Mouse (Mus musculus) right cerebral cortex, adult 18-20 months (tissue): ENCODE measurements around the gene Trpm2.

ENCODE experiments used
- DNase-seq: peaks from one replicate; pipeline ENCODE4 v3.0.0; 2022; ENCODE audit warnings: mixed read lengths

Trpm2 gene

DNA sequence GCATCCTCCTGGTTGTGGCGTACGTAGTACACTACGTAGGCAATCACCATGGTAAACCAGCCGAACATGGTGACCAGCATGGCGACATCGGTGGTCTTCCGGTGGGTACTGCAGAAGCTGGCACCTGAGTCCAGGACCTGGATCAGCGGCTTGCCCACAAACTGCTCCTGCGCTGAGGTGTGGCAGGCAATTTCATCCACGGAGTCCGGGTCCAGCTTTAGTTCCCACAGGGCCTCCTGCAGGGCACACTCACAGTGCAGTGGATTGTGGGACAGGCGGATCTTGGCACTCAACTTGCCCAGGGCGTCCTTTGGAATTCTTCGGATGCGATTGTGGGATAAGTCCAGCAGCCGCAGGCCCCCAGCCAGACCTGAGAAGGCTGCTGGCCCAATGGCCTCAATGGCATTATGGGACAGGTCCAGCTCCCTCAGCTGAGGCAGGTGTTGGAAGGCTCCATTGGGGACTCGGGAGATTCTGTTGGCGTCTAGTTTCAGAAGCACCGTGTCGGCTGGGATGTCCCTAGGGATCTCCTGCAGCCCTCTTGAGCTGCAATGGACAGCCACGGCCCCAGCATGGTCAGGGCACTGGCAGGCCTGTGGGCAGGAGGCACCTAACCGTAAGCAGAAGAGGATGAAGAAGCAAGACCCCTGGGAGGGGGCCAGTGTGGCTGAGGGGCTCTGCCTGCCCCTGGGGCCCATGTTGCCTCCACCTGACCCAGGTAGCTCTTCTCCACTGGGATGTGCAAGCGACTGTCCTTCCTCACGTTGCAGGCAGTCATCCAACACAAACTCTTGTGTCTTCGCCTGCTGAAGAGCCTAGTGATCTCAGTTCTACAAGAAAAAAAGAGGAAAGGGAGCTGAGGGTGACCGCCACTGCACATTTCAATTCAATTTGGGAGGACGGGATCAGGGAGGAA lies 69.2 kb downstream of the Trpm2 start:
- DNase-seq, result no peak

DNA sequence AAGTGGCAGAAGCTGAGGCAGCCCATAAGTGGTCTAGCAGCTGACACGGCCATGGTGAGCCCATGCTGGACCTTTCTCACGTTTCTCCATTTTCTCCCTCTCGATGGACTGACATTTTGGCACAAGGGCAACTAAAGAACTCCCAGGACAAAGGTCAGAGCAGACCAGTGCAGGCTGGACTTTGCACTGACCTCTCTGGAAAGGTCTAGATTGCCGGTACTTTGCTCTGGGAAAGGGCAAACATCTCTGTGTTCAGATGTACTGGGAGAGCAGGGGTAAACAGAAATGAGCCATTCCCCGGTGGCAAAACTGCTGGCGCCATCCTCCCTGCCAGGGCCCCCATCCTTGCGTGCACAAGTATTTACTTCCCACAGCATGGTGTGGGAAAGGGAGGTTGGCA lies 70.2 kb downstream of the Trpm2 start:
- no peak for DNase-seq

DNA sequence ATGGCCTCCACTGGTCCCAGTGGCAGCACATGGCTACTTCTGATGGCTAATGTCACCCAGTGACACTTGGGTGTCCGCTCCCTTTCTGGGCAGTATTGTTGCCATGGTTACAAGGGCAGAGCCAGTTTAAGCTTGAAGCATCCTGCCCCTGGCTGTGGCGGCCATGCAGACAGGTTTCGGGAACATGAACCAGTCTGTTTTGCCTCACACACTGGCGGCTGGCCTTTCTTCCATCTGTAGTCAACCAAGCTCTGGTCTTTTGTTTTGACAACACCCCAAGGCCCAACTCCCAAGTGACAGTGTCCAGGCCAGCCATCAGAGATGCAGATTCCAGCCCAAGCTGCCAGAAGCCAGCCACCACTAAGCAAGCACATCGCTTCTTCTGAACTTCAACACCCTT lies 74.8 kb downstream of the Trpm2 start:
- no peak for DNase-seq

DNA sequence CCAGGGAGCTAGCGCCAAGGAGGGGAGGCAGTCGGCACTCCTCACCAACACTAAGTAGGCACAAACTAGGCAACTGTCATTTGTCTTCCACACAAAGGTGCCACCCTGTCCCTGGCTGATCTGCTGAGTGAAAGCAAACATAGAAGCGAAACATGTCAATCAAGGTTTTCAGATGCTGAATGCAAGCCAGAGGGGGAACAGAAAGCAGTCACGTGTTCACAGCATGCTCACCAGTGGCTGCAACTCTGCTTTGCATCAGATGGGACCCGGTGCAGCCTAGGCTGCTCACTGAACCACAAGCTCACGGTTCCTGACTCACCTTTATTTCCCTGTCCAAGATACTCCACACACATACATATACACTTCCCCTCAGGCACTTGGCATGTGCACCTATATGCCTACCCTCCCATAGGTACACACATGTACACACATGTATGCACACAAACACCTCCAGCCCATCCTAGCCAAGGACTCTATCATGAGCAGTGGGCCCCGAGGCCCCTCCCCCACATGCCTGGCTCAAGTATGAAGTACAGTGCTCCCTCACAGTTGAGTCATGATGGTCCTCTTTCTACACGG lies 79.3 kb downstream of the Trpm2 start:
- no peak for DNase-seq

DNA sequence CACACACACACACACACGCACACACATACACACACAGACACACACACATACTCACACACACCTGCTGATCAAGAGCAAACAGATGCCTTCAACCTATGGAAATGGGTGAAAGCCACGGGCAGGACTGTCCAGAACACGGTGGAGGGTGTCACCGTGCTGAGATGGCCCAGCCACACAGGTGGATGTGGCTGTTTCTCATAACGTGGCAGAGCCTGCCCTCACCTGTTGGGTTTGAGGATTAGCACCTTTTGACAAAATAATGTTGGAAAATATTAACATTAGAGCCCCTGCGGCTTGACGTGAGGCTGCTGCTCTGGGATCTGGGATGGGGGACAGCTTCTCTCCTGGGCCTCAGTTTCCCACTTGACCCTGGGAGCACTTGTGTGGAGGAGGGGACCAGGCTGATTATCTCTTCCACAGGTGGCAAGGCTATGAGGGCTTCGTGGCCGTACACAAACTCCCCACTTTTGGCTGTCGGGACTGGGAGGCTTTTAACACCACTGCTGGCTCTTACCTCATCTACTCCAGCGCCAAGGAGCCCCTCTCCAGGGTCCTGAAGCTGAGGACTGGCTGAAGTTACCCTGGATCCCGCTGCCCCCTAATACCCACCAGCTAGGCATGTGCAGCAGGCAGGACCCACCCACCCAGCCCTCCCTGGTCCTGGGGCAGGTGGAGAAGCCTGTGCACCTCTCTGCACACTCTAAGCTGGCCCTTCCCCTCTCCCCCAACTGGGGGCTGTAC lies 84.2 kb downstream of the Trpm2 start:
- DNase-seq, result no peak

DNA sequence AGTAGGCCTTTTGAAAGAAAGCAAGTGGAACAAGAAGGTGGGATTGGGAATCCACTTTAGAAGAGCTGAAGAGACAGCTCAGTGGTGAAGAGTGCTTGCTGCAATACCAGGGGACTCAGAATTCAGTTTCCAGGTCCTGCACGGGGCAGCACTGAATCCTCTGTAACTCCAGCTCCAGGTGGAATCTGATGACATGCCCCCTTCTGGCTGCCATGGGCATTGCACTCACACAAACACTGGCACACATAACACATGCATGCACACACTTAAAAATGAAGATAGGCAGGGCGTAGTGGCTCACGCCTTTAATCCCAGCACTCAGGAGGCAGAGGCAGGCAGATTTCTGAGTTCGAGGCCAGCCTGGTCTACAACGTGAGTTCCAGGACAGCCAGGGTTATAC lies 87.8 kb downstream of the Trpm2 start:
- no peak for DNase-seq

DNA sequence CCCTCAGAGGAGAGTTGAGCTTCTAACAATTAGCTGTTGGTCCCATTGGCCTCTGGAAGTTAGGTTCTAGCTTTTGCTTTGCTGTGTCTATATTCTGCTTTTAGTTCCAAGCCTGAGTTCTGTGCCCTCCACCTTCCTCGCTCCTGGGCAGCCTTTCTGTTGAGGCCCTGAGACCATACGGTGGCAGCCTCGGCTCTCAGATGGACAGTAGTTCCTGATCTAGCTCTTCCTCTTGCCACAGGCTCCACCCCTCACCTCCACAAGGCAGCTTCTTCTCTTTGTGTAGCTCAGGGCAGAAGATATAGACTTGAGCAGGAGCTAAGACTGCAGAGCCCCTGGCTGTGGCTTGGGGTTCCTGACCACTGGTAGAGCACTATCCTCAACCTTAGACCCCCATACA lies 90.1 kb downstream of the Trpm2 start:
- no peak for DNase-seq

DNA sequence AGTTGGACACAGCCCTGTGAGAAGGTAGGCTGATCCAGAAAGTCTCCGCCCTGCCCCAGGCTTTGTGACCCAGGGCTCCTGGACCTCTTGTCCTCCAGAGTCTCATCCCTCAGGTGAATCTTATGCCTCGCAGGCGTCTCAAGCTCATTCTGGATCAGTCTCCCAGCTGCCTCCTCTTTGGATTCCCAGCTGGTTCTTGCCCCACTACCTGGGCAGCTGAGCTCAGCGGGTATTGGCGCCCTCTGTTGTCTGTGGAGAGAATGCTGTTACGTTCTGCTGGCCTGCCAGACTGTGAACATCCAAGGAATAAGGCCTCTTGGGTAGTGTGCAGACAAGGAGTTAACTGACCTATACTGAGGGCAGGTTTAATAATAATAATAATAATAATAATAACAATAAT lies 91.4 kb downstream of the Trpm2 start:
- DNase-seq, result peak; percentile 43

DNA sequence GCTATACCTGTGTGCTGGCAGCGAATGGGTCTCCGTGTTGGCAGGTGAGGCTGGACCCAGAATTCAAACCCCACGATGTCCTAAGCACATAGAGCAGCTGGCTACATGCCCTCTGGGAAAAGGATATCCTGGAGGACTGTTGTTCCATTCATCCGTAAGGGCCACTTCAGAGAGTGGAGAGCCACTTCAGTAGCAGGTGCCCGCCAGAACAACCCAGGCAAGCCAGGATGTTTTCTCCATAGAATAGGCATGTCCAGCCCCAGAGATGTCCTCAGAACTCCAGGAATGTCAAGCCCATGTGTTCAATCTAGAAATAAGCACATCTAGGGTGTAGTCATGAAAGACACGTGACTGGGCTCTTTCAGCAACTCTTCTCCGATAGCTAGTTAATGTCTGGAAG lies 100.7 kb downstream of the Trpm2 start:
- DNase-seq, result no peak

DNA sequence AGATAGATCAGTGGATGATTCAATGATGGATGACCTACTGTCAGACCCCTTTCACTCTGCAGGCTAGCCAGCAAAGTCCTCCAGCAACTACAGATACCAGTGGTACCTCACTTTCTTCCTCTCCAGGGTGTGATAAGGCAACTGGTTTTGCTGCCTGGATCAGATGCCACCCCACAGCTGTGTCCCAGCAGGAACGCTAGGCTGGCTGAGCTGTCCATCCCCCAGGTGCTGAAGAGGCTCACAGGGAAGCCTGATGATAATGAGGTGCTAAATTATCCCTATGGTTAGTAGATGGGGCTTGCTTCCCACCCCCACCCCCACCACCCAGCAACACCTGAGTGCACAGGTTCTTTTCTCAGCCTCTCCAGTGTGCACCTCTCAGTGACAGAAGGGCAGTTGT lies 102.8 kb downstream of the Trpm2 start:
- DNase-seq, result no peak

DNA sequence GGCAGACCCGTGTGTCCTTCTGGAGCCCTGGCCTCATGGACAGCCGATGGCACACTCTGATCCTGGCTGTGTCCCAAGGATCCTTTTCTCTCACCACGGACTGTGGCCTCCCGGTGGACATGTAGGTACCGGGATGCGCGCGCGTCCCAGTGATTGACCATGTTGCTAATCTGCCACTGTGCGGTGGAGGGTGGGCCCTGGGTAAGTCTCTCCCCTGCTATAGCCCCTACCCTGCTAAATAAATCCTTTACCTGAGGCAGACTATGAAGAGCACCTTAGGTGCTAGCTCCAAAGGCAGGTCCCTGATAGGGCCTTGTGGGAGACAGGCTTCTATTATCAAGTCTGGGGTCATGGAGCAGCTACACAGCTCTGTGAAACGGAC lies 105.6 kb downstream of the Trpm2 start:
- no peak for DNase-seq

DNA sequence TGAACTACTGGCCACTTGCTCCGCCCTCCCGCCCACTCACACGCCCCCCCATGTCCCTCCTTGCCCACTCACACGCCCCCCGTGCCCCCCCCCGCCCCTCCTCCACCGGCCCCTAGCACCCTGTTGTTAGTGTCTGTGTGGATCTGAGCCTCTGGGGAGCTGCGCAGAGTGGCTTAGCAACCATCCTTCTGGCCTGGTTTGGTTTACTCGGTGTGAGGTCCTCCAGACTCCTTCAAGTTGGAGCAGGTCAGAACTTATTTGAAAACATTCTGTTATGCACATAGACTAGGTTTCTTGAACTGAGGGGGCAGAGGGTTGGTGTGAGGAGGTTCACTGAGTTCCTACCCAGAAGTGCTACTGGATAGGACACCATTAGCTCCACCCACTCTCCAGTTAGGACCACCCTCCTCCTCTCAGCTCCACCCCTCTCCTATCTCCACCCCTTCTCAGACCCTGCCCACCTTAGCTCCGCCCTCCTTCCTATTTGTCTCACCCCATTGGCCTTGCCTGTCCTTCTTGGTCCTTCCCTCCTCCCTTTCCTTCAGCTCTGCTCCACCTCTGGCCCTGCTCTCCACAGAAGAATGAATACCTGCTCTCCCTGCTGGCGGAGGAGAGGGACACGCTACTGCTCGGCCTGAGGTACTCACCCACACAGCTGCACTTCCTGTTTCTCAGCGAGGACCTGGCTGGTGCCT lies 106.1 kb downstream of the Trpm2 start:
- DNase-seq, result no peak

DNA sequence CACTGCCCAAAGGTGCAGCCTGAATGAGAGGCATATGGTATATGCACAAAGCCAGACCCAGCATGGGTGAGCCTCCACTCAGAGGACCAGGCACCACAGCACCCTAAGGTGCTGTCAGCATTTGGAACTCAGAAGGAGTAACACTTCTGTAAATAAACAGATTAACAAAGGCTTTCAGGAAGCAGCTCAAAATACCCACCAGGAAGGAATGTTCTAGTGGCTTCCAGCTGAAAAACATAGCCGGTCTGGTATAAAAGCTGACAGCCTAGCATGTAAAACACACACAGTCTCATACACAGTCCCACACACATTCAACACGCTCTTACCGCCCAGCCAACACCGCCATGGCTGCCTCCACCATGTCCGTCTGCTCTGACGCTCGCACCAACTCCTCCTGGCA lies 108.7 kb downstream of the Trpm2 start, which contains the start of gene Gm3285:
TSS of gene Gm3285 (plus strand) at position 301 of the 400 bp plus-strand sequence.
- DNase-seq, result no peak
